ENCODE assay signal across 10 mouse cellular contexts in the genomic region with DNA sequence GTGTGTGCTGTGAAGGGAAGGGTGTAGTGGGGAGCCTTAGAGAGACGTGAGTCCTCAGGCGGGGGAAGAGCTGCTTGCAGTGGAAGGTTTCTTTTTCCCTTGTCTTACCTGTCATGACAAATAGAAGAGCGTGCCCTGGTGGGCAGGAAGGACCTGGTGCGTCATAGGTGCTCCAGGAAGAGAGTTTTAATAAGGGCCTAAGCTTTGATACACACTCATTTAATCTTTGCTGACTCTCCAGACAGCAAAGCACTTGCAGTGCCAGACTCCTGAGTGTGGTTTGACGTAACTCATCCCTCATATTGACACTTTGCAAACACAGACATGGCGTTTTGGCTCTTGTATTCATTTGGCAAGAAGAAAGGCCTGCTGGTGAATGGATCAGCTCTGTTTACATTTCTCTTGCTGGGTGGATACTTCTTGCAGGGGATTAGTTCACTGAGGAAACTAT. TPM values are rescaled to one million over a fixed set of nuclear protein-coding genes. Genes with fewer than 3 reads are reported as not detected.
A peak's percentile ranks its signal among the peaks of the same experiment; 100 is the strongest.
DNase-seq lines count a peak whose midpoint lies in the region; ATAC-seq and TF ChIP-seq lines count a peak whose summit lies in the region.
"Had no signal": no experiment of that assay in that cellular context is flagged by ENCODE, and none has a peak within 500 bp of the region (broad histone marks: within the 10 kb centered on the region; RNA-seq: fewer than 3 reads in every experiment).

No protein-coding gene starts in this region.

- ATAC-seq in limb, embryonic 14.5 days (ENCODE audit: low FRiP score, low read depth), result no peak
- ATAC-seq in embryonic facial prominence, embryonic 15.5 days (ENCODE audit: insufficient number of reproducible peaks, low FRiP score, low TSS enrichment, low read depth), result no peak; the same call in 1 of the 2 replicates
- ATAC-seq in intestine, postnatal 0 days, result peak; percentile 46
- ATAC-seq in stomach, embryonic 14.5 days (ENCODE audit: insufficient number of reproducible peaks, insufficient read depth, low FRiP score, low read depth), result peak; percentile 88

- TF ChIP-seq CTCF in intestine, postnatal 0 days (IDR thresholded peaks at IDR 0.05; ENCODE audit: low read depth), result peak; percentile 33; the same call in 1 of the 2 replicates

- 67% methylated on average over 6 of the region's 6 CpGs for WGBS in limb, embryonic 14.5 days
- 71% methylated on average over 6 of the region's 6 CpGs for WGBS in limb, embryonic 10.5 days
- 52% methylated on average over 6 of the region's 6 CpGs for WGBS in embryonic facial prominence, embryonic 15.5 days
- 16% methylated on average over 6 of the region's 6 CpGs for WGBS in intestine, postnatal 0 days
- 13% methylated on average over 6 of the region's 6 CpGs for WGBS in stomach, embryonic 14.5 days

- 0 out of 2 replicates have a peak overlapping the region, but pooled peaks have one; percentile 8 for H3K27ac ChIP-seq in limb, embryonic 14.5 days (replicated peaks; ENCODE audit: low read depth, low read length)
- H3K27ac ChIP-seq in limb, embryonic 10.5 days, result no peak overlapping the region
- H3K27ac ChIP-seq in embryonic facial prominence, embryonic 15.5 days (replicated peaks), result peak overlapping the region; percentile 55; the same call in 1 of the 2 replicates
- H3K27ac ChIP-seq in intestine, postnatal 0 days (ENCODE audit: low read depth, low read length), result no peak overlapping the region
- H3K27ac ChIP-seq in stomach, embryonic 14.5 days (ENCODE audit: low read length), result peak overlapping the region; percentile 81
- H3K27ac ChIP-seq: macrophage had no signal

- no peak overlapping the region for H3K4me3 ChIP-seq in limb, embryonic 14.5 days (replicated peaks; ENCODE audit: low read length)
- no peak overlapping the region for H3K4me3 ChIP-seq in limb, embryonic 10.5 days
- no peak overlapping the region for H3K4me3 ChIP-seq in embryonic facial prominence, embryonic 15.5 days (replicated peaks)
- H3K4me3 ChIP-seq in intestine, postnatal 0 days (ENCODE audit: low read depth, low read length), result no peak overlapping the region
- H3K4me3 ChIP-seq in stomach, embryonic 14.5 days (ENCODE audit: low read depth, low read length), result peak overlapping the region; percentile 2; the same call in 1 of the 2 replicates

- TF ChIP-seq POLR2A in limb, embryonic 14.5 days (IDR thresholded peaks at IDR 0.05; ENCODE audit: borderline replicate concordance, extremely low read depth, insufficient read depth, insufficient read length), result no peak

- H3K9ac ChIP-seq in limb, embryonic 14.5 days (ENCODE audit: low read depth, low read length, severe bottlenecking), result no peak overlapping the region
- no peak overlapping the region for H3K9ac ChIP-seq in embryonic facial prominence, embryonic 15.5 days
- no peak overlapping the region for H3K9ac ChIP-seq in intestine, postnatal 0 days (ENCODE audit: low read depth, low read length)
- H3K9ac ChIP-seq in stomach, embryonic 14.5 days (replicated peaks; ENCODE audit: low read depth, low read length), result no peak overlapping the region

- H3K4me2 ChIP-seq in limb, embryonic 14.5 days (replicated peaks; ENCODE audit: low read depth, low read length, severe bottlenecking), result no peak overlapping the region
- no peak overlapping the region for H3K4me2 ChIP-seq in embryonic facial prominence, embryonic 15.5 days (replicated peaks)
- peak overlapping the region; percentile 7; the same call in 1 of the 2 replicates for H3K4me2 ChIP-seq in intestine, postnatal 0 days (replicated peaks; ENCODE audit: low read depth)
- H3K4me2 ChIP-seq in stomach, embryonic 14.5 days (replicated peaks; ENCODE audit: low read depth, low read length), result peak overlapping the region; percentile 6

- no peaks in the 10 kb centered on the region; the same call in 1 of the 2 replicates for H3K4me1 ChIP-seq in limb, embryonic 14.5 days (ENCODE audit: control insufficient read depth, insufficient read depth, low read length)
- peaks cover 6% of the 10 kb centered on the region for H3K4me1 ChIP-seq in limb, embryonic 10.5 days
- peaks cover 14% of the 10 kb centered on the region for H3K4me1 ChIP-seq in embryonic facial prominence, embryonic 15.5 days
- H3K4me1 ChIP-seq in intestine, postnatal 0 days (replicated peaks; ENCODE audit: control insufficient read depth, insufficient read depth, low read length), result 0 out of 2 replicates have a peak, but pooled peaks cover 2% of the 10 kb centered on the region
- peaks cover 34% of the 10 kb centered on the region for H3K4me1 ChIP-seq in stomach, embryonic 14.5 days (ENCODE audit: control insufficient read depth, insufficient read depth, low read length)

- H3K9me3 ChIP-seq in limb, embryonic 14.5 days (ENCODE audit: control insufficient read depth, low read length), result no peaks in the 10 kb centered on the region
- H3K9me3 ChIP-seq in limb, embryonic 10.5 days (replicated peaks), result no peaks in the 10 kb centered on the region
- no peaks in the 10 kb centered on the region for H3K9me3 ChIP-seq in embryonic facial prominence, embryonic 15.5 days (replicated peaks)
- H3K9me3 ChIP-seq in intestine, postnatal 0 days (ENCODE audit: control insufficient read depth), result no peaks in the 10 kb centered on the region
- no peaks in the 10 kb centered on the region for H3K9me3 ChIP-seq in stomach, embryonic 14.5 days (ENCODE audit: control insufficient read depth, low read depth, low read length)

- H3K36me3 ChIP-seq in limb, embryonic 14.5 days (ENCODE audit: control insufficient read depth, insufficient read depth, low read length), result peaks cover 26% of the 10 kb centered on the region
- peaks cover 41% of the 10 kb centered on the region for H3K36me3 ChIP-seq in limb, embryonic 10.5 days
- H3K36me3 ChIP-seq in embryonic facial prominence, embryonic 15.5 days, result peaks cover 28% of the 10 kb centered on the region
- H3K36me3 ChIP-seq in intestine, postnatal 0 days (ENCODE audit: control insufficient read depth, insufficient read depth), result peaks cover 28% of the 10 kb centered on the region; the same call in 1 of the 2 replicates
- H3K36me3 ChIP-seq in stomach, embryonic 14.5 days (ENCODE audit: control insufficient read depth, insufficient read depth, low read length), result peaks cover 21% of the 10 kb centered on the region

- DNase-seq in limb, embryonic 14.5 days (ENCODE audit: low spot score), result no peak
- DNase-seq in limb, embryonic 10.5 days (ENCODE audit: low spot score), result no peak
- DNase-seq in right cerebral cortex, postnatal 36 days (ENCODE audit: low spot score in 2 of 2), result no peak
- DNase-seq in frontal cortex, postnatal 14 days (ENCODE audit: low spot score in 2 of 2), result no peak
- no peak for DNase-seq in layer of hippocampus, postnatal 10 days (ENCODE audit: low spot score in 2 of 2)
- DNase-seq: right cerebral cortex, postnatal 4 days had no signal

- H3K27me3 ChIP-seq in limb, embryonic 14.5 days (ENCODE audit: control insufficient read depth, insufficient read depth, low read length), result no peaks in the 10 kb centered on the region
- no peaks in the 10 kb centered on the region for H3K27me3 ChIP-seq in limb, embryonic 10.5 days (ENCODE audit: low read depth, poor library complexity, severe bottlenecking)
- H3K27me3 ChIP-seq in embryonic facial prominence, embryonic 15.5 days, result no peaks in the 10 kb centered on the region
- no peaks in the 10 kb centered on the region for H3K27me3 ChIP-seq in intestine, postnatal 0 days (replicated peaks; ENCODE audit: control insufficient read depth, insufficient read depth, low read length)
- no peaks in the 10 kb centered on the region for H3K27me3 ChIP-seq in stomach, embryonic 14.5 days (ENCODE audit: control insufficient read depth, insufficient read depth, low read length)

RNA-seq across cellular contexts. Expression of gene Ubr4, which starts 34.5 kb away (rescaled TPM):
- 159 and 188 TPM in 2 replicates for polyA plus RNA-seq in limb, embryonic 14.5 days (2012; rRNA removed)
- 86.6 and 89.3 TPM in 2 replicates for polyA plus RNA-seq in limb, embryonic 14.5 days (2014; fragmentation: Nextera tagmentation; extraction: Ambion mirVana)
- polyA plus RNA-seq in limb, embryonic 10.5 days (2016; fragmentation: Nextera tagmentation; extraction: Ambion mirVana), result 69.7 and 74.4 TPM in 2 replicates
- polyA plus RNA-seq in embryonic facial prominence, embryonic 15.5 days (2015; fragmentation: Nextera tagmentation; extraction: Ambion mirVana), result 69.5 and 71.4 TPM in 2 replicates
- 27.5 and 30.0 TPM in 2 replicates for polyA plus RNA-seq in intestine, postnatal 0 days (2015; fragmentation: Nextera tagmentation; extraction: Ambion mirVana)
- polyA plus RNA-seq in stomach, embryonic 14.5 days (2014; fragmentation: Nextera tagmentation; extraction: Ambion mirVana), result 86.6 and 88.1 TPM in 2 replicates
- 100 to 1,000 TPM; 146 to 147 TPM for total RNA-seq in layer of hippocampus, postnatal 10 days (2021)

RNA-seq across cellular contexts. Expression of gene Emc1, which starts 34.5 kb away (rescaled TPM):
- 33.7 and 40.5 TPM in 2 replicates for polyA plus RNA-seq in limb, embryonic 14.5 days (2012; rRNA removed)
- polyA plus RNA-seq in limb, embryonic 14.5 days (2014; fragmentation: Nextera tagmentation; extraction: Ambion mirVana), result 12.6 and 13.4 TPM in 2 replicates
- 32.1 and 32.2 TPM in 2 replicates for polyA plus RNA-seq in limb, embryonic 10.5 days (2016; fragmentation: Nextera tagmentation; extraction: Ambion mirVana)
- polyA plus RNA-seq in embryonic facial prominence, embryonic 15.5 days (2015; fragmentation: Nextera tagmentation; extraction: Ambion mirVana), result 23.4 and 26.7 TPM in 2 replicates
- 7.9 and 8.8 TPM in 2 replicates for polyA plus RNA-seq in intestine, postnatal 0 days (2015; fragmentation: Nextera tagmentation; extraction: Ambion mirVana)
- 22.4 and 24.5 TPM in 2 replicates for polyA plus RNA-seq in stomach, embryonic 14.5 days (2014; fragmentation: Nextera tagmentation; extraction: Ambion mirVana)
- total RNA-seq in layer of hippocampus, postnatal 10 days (2021), result 10 to 100 TPM; 74.3 to 85.0 TPM

RNA-seq across cellular contexts. Expression of gene Mrto4, which starts 34.5 kb away (rescaled TPM):
- 59.0 and 66.7 TPM in 2 replicates for polyA plus RNA-seq in limb, embryonic 14.5 days (2012; rRNA removed)
- 92.1 and 106 TPM in 2 replicates for polyA plus RNA-seq in limb, embryonic 14.5 days (2014; fragmentation: Nextera tagmentation; extraction: Ambion mirVana)
- 178 and 236 TPM in 2 replicates for polyA plus RNA-seq in limb, embryonic 10.5 days (2016; fragmentation: Nextera tagmentation; extraction: Ambion mirVana)
- polyA plus RNA-seq in embryonic facial prominence, embryonic 15.5 days (2015; fragmentation: Nextera tagmentation; extraction: Ambion mirVana), result 103 and 108 TPM in 2 replicates
- polyA plus RNA-seq in intestine, postnatal 0 days (2015; fragmentation: Nextera tagmentation; extraction: Ambion mirVana), result 36.6 and 39.0 TPM in 2 replicates
- 94.0 and 96.9 TPM in 2 replicates for polyA plus RNA-seq in stomach, embryonic 14.5 days (2014; fragmentation: Nextera tagmentation; extraction: Ambion mirVana)
- 10 to 100 TPM; 49.9 to 59.2 TPM for total RNA-seq in layer of hippocampus, postnatal 10 days (2021)

Comparison
In these comparisons a context has a peak if more than half of its experiments do, and no peak if none do; other contexts are left out.
1. H3K27ac ChIP-seq: peak in limb, embryonic 14.5 days (single experiment), embryonic facial prominence, embryonic 15.5 days (single experiment) and stomach, embryonic 14.5 days (single experiment); none in limb, embryonic 10.5 days (single experiment) and intestine, postnatal 0 days (single experiment).
2. ATAC-seq: peak in intestine, postnatal 0 days (single experiment) and stomach, embryonic 14.5 days (single experiment); none in limb, embryonic 14.5 days (single experiment) and embryonic facial prominence, embryonic 15.5 days (single experiment).
3. H3K4me2 ChIP-seq: peak in intestine, postnatal 0 days (single experiment) and stomach, embryonic 14.5 days (single experiment); none in limb, embryonic 14.5 days (single experiment) and embryonic facial prominence, embryonic 15.5 days (single experiment).